Mouse (Mus musculus) myocyte (in vitro differentiated cells): ENCODE results near the gene Tcam1. TPM values are rescaled to one million over a fixed set of nuclear protein-coding genes. Genes with fewer than 3 reads are reported as not detected.
"Not testable (repeated sequence)": the region's sequence is repeated elsewhere in the genome, so short reads cannot be mapped to it uniquely, and the experiment has no call there.

Experiments
- H3K27me3 ChIP-seq: one replicate; pipeline ENCODE4 v1.6.1; 2011; ENCODE audit not compliant: control insufficient read depth, insufficient read depth, insufficient read length
- H3K36me3 ChIP-seq: one replicate; pipeline ENCODE4 v1.6.1; 2011; ENCODE audit not compliant: control insufficient read depth, insufficient read depth
- H3K4me2 ChIP-seq: one replicate; pipeline ENCODE4 v1.6.1; 2011; ENCODE audit warnings: low read depth, control low read depth
- H3K4me3 ChIP-seq: one replicate; pipeline ENCODE4 v1.5.1; 2011; ENCODE audit warnings: mild to moderate bottlenecking, control low read depth, moderate library complexity
- H3K79me2 ChIP-seq: one replicate; pipeline ENCODE4 v1.6.1; 2011; ENCODE audit not compliant: control insufficient read depth, insufficient read depth
- H3ac ChIP-seq: one replicate; pipeline ENCODE4 v1.6.1; 2011; ENCODE audit not compliant: control insufficient read depth, insufficient read length
- CEBPB ChIP-seq: IDR thresholded peaks from 2 replicates; pipeline ENCODE4 v1.6.1; 2011; ENCODE audit warnings: mild to moderate bottlenecking, moderate library complexity; ENCODE audit not compliant: poor library complexity, insufficient read depth, severe bottlenecking
- E2F4 ChIP-seq: IDR thresholded peaks from one replicate; pipeline ENCODE4 v1.6.1; 2011; ENCODE audit warnings: mild to moderate bottlenecking, control low read depth, moderate library complexity; ENCODE audit not compliant: insufficient read depth
- MAX ChIP-seq: IDR thresholded peaks from one replicate; pipeline ENCODE4 v1.6.1; 2011; ENCODE audit warnings: low read depth, mild to moderate bottlenecking, control low read depth
- MYOD1 ChIP-seq, 3 experiments: IDR thresholded peaks; one replicate each; pipeline ENCODE4 v1.6.1; 2011; ENCODE audit warnings: control low read depth in 2 of 3, low read depth in 2 of 3, mild to moderate bottlenecking in 2 of 3, moderate library complexity in 1 of 3; ENCODE audit not compliant: insufficient read length in 2 of 3, control insufficient read depth in 1 of 3
- MYOG ChIP-seq, 3 experiments: IDR thresholded peaks; one replicate each; pipeline ENCODE4 v1.6.1; 2011; ENCODE audit warnings: control low read depth in 2 of 3, low read depth in 2 of 3, mild to moderate bottlenecking in 2 of 3; ENCODE audit not compliant: insufficient read length in 2 of 3, control insufficient read depth in 1 of 3, insufficient read depth in 1 of 3
- POLR2A ChIP-seq: IDR thresholded peaks from one replicate; pipeline ENCODE4 v1.6.1; 2011; ENCODE audit warnings: low read depth, mild to moderate bottlenecking, control low read depth, moderate library complexity; ENCODE audit not compliant: insufficient read length
- POLR2AphosphoS2 ChIP-seq: IDR thresholded peaks from one replicate; pipeline ENCODE4 v1.6.1; 2011; ENCODE audit warnings: low read depth, control low read depth; ENCODE audit not compliant: insufficient read length
- REST ChIP-seq: IDR thresholded peaks from one replicate; pipeline ENCODE4 v1.6.1; 2011; ENCODE audit warnings: mild to moderate bottlenecking, control low read depth, moderate library complexity; ENCODE audit not compliant: insufficient read depth, insufficient read length
- SRF ChIP-seq: IDR thresholded peaks from one replicate; pipeline ENCODE4 v1.6.1; 2011; ENCODE audit warnings: low read depth; ENCODE audit not compliant: control insufficient read depth, insufficient read length
- TCF12 ChIP-seq: IDR thresholded peaks from one replicate; pipeline ENCODE4 v1.6.1; 2011; ENCODE audit warnings: mild to moderate bottlenecking, control low read depth; ENCODE audit not compliant: poor library complexity, insufficient read depth, severe bottlenecking
- TCF3 ChIP-seq: IDR thresholded peaks from one replicate; pipeline ENCODE4 v1.6.1; 2011; ENCODE audit warnings: low read depth, control low read depth; ENCODE audit not compliant: insufficient read length
- USF1 ChIP-seq: IDR thresholded peaks from one replicate; pipeline ENCODE4 v1.6.1; 2011; ENCODE audit warnings: low read depth, mild to moderate bottlenecking, control low read depth, moderate library complexity
- polyA plus RNA-seq: library from polyadenylated mRNA; unstranded; fragments of >200 nt; fragmentation: generic; extraction: Trizol; gene quantifications from one replicate; pipeline ENCODE4 v1.2.1, GENCODE M21; 2012; ENCODE audit warnings: missing spikeins

Gene Tcam1
- 0.11 TPM for polyA plus RNA-seq

- Histone ChIP-seq H3K79me2 (peaks cover 8% of the 10 kb centered on the region), H3K27me3 (no peaks in the 10 kb centered on the region), H3K36me3 (no peaks in the 10 kb centered on the region), H3ac (no peak within 1 kb of the TSS), H3K4me2 (peak within 1 kb of the TSS; percentile 60), H3K4me3 (no peak within 1 kb of the TSS)
- peak in 1 of 3 experiments; percentile 47 for TF ChIP-seq MYOD1 (IDR thresholded peaks at IDR 0.05; ENCODE audit: control insufficient read depth in 1 of 3, insufficient read length in 2 of 3, low read depth in 2 of 3)
- no peak for TF ChIP-seq TCF12
- peak; percentile 34 for TF ChIP-seq POLR2AphosphoS2
These were observed at the start of gene Tcam1 for GRCm38 (mm10) chr11:106276454-106276853. Gene Tcam1, plus strand, starts transcription at chr11:106276672.

GRCm38 (mm10) chr11:106233978-106234377 is 42.5 kb upstream of the Tcam1 start:
- H3K79me2 ChIP-seq, H3ac ChIP-seq, H3K4me3 ChIP-seq, H3K27me3 ChIP-seq, H3K4me2 ChIP-seq: not testable (repeated sequence)
- peaks cover 58% of the 10 kb centered on the region for H3K36me3 ChIP-seq

GRCm38 (mm10) chr11:106246834-106247233 is 29.6 kb upstream of the Tcam1 start:
- Histone ChIP-seq H3K4me3 (no peak overlapping the region), H3K79me2 (no peaks in the 10 kb centered on the region), H3ac (no peak overlapping the region), H3K27me3 (no peaks in the 10 kb centered on the region), H3K36me3 (peaks cover 95% of the 10 kb centered on the region), H3K4me2 (no peak overlapping the region)
- TF ChIP-seq POLR2A (no peak), MYOD1 (IDR thresholded peaks at IDR 0.05; ENCODE audit: control insufficient read depth in 1 of 3, insufficient read length in 2 of 3, low read depth in 2 of 3) (no peak), TCF12 (no peak), POLR2AphosphoS2 (no peak), USF1 (no peak), CEBPB (no peak)

DNA sequence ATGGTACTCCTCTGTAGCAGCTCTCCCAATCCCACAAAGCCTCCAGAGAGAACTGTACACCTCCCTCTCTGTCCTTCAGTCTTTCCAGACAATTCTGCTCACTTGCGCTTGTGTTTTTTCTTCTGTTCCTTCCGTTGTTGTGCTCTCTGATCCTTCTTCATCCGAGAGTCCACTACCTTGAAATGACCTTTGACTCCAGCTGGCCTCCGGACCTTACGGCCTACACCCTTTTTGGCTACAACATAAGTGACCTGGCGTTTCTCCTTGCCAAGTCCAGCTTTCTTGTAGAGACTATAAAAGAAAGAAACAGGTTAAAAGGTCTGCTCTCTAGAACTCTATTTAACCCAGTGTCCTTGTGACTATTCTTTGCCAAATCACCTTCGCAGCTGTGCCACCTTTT is 27.1 kb upstream of the Tcam1 start:
- H3K4me3 ChIP-seq: no peak overlapping the region
- no peak overlapping the region for H3ac ChIP-seq

DNA sequence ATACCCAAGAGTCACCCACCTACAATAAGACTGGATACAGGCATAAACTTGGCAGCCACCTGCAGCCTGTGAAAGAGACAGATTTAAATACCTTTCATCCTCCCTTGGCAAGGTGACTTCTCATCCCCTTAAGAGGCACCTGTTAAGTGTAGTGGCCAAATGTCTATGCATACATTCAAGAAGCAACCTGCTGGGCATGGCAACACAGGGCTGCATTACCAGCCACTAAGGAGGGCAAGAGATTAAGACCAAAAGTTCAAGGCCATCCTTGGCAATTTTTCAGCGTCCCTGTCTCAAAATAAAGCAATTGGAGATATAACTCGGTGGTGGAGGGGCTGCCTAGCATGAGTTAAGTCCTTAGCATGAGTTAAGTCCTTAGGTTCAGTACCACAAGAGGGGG is 21.7 kb upstream of the Tcam1 start:
- TF ChIP-seq TCF12 (no peak), E2F4 (no peak), MYOD1 (IDR thresholded peaks at IDR 0.05; ENCODE audit: control insufficient read depth in 1 of 3, insufficient read length in 2 of 3, low read depth in 2 of 3) (no peak), USF1 (no peak), SRF (no peak), POLR2A (no peak), TCF3 (no peak), MYOG (IDR thresholded peaks at IDR 0.05; ENCODE audit: control insufficient read depth in 1 of 3, insufficient read depth in 1 of 3, insufficient read length in 2 of 3, low read depth in 2 of 3) (no peak), REST (no peak), CEBPB (no peak), MAX (no peak), POLR2AphosphoS2 (no peak)
- H3K4me2 ChIP-seq: peak overlapping the region; percentile 79
- H3K4me3 ChIP-seq: peak overlapping the region; percentile 87
- peaks cover 34% of the 10 kb centered on the region for H3K36me3 ChIP-seq
- H3ac ChIP-seq: peak overlapping the region; percentile 49
- peaks cover 55% of the 10 kb centered on the region for H3K79me2 ChIP-seq
- H3K27me3 ChIP-seq: no peaks in the 10 kb centered on the region

More for the DNA sequence above, 27.1 kb upstream of the Tcam1 start:
- peaks cover 5% of the 10 kb centered on the region for H3K79me2 ChIP-seq
- no peak overlapping the region for H3K4me2 ChIP-seq
- H3K36me3 ChIP-seq: peaks cover 84% of the 10 kb centered on the region
- no peaks in the 10 kb centered on the region for H3K27me3 ChIP-seq
- TF ChIP-seq TCF3 (no peak), MYOD1 (IDR thresholded peaks at IDR 0.05; ENCODE audit: control insufficient read depth in 1 of 3, insufficient read length in 2 of 3, low read depth in 2 of 3) (no peak), E2F4 (no peak), MYOG (IDR thresholded peaks at IDR 0.05; ENCODE audit: control insufficient read depth in 1 of 3, insufficient read depth in 1 of 3, insufficient read length in 2 of 3, low read depth in 2 of 3) (no peak), CEBPB (no peak), POLR2AphosphoS2 (no peak), REST (no peak), SRF (no peak), USF1 (no peak), MAX (no peak), TCF12 (no peak), POLR2A (no peak)
